ENCODE assay signal across 20 mouse cellular contexts in the genomic region with DNA sequence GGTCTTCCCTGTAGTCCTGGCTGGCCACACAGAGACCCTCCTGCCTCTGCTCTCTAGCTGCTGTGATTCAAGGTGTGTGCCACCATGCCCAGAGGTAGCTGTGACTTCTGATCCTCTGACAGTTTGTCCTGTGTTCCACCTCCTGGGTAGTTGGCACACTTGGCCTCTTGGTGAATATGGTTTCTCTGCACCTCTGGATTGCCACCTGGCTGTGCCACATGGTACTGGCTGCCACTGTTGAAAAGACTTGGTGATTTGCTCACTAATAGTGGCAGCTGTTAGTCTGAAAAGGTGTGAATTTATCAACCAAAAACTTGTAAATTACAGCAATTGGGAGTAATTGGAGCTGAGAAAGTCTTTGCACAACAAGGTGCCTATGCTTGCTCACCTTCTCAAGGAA. TPM values are rescaled to one million over a fixed set of nuclear protein-coding genes. Genes with fewer than 3 reads are reported as not detected.
A peak's percentile ranks its signal among the peaks of the same experiment; 100 is the strongest.
DNase-seq lines count a peak whose midpoint lies in the region; TF ChIP-seq lines count a peak whose summit lies in the region.
"Had no signal": no experiment of that assay in that cellular context is flagged by ENCODE, and none has a peak within 500 bp of the region (broad histone marks: within the 10 kb centered on the region; RNA-seq: fewer than 3 reads in every experiment).

No protein-coding gene starts in this region.

- H3K36me3 ChIP-seq in thymus, adult 2 months (ENCODE audit: control insufficient read depth, insufficient read depth, low read length), result peaks cover 29% of the 10 kb centered on the region
- H3K36me3 ChIP-seq in splenic B cell, adult 2 months (ENCODE audit: control insufficient read depth, insufficient read depth, low read length, poor library complexity, severe bottlenecking), result peaks cover 1% of the 10 kb centered on the region; the same call in 1 of the 2 replicates

- peaks cover 21% of the 10 kb centered on the region for H3K4me1 ChIP-seq in thymus, adult 2 months (replicated peaks; ENCODE audit: control insufficient read depth, insufficient read depth, low read length)
- H3K4me1 ChIP-seq: heart, embryonic 13.5 days; hindbrain, embryonic 10.5 days; limb, embryonic 13.5 days; neural tube, embryonic 13.5 days had no signal

- TF ChIP-seq CTCF in gastrocnemius, adult 2 months (IDR thresholded peaks at IDR 0.05), result 0 out of 2 replicates have a peak, but pooled peaks have one; percentile 3
- TF ChIP-seq CTCF in left cerebral cortex, adult 2 months (IDR thresholded peaks at IDR 0.05), result peak; percentile 1; the same call in 1 of the 2 replicates
- TF ChIP-seq CTCF in thymus, adult 2 months (IDR thresholded peaks at IDR 0.05; ENCODE audit: borderline replicate concordance, control insufficient read depth, extremely low read depth, insufficient read depth, low read length, poor library complexity), result no peak

- no peak for TF ChIP-seq POLR2A in thymus, adult 2 months (IDR thresholded peaks at IDR 0.05; ENCODE audit: control insufficient read depth, extremely low read depth, insufficient read depth, low read length, poor library complexity)

- intact Hi-C loops in gastrocnemius, adult 2 months (cut with DNase I), result no loop called here
- intact Hi-C loops in left cerebral cortex, adult 2 months (cut with DNase I), result no loop called here

- no peaks in the 10 kb centered on the region for H3K27me3 ChIP-seq in thymus, adult 2 months (ENCODE audit: control insufficient read depth, insufficient read depth, low read length)
- no peaks in the 10 kb centered on the region for H3K27me3 ChIP-seq in splenic B cell, adult 2 months (ENCODE audit: control insufficient read depth, insufficient read depth, low read length, poor library complexity, severe bottlenecking)
- H3K27me3 ChIP-seq: heart, embryonic 13.5 days; limb, embryonic 13.5 days; neural tube, embryonic 13.5 days had no signal

- DNase-seq in gastrocnemius, adult 2 months, result no peak
- no peak for DNase-seq in gastrocnemius, postnatal 25 days
- no peak for DNase-seq in left cerebral cortex, adult 2 months (ENCODE audit: extremely low spot score in 1 of 2, low spot score in 2 of 2)
- DNase-seq in left cerebral cortex, adult 18-20 months (ENCODE audit: low spot score in 2 of 2), result no peak
- DNase-seq in thymus, adult 2 months, result no peak
- DNase-seq in thymus, postnatal 0 days (ENCODE audit: low spot score), result no peak
- DNase-seq in splenic B cell, adult 2 months (ENCODE audit: low read depth, low spot score), result peak; percentile 14
- no peak for DNase-seq in urinary bladder, postnatal 36 days (ENCODE audit: low spot score in 2 of 2)
- DNase-seq: adrenal gland, postnatal 25 days; cerebellum, adult 9-10 months; kidney, postnatal 14 days; lung, postnatal 10 days had no signal

- H3K27ac ChIP-seq in gastrocnemius, adult 2 months, result no peak overlapping the region
- H3K27ac ChIP-seq in left cerebral cortex, adult 2 months, result no peak overlapping the region
- H3K27ac ChIP-seq in thymus, adult 2 months (ENCODE audit: control insufficient read depth, insufficient read depth, low read length), result peak overlapping the region; percentile 76
- H3K27ac ChIP-seq: heart, embryonic 13.5 days; hindbrain, embryonic 10.5 days; limb, embryonic 13.5 days; neural tube, embryonic 13.5 days had no signal

- H3K4me3 ChIP-seq in gastrocnemius, adult 2 months, result no peak overlapping the region
- H3K4me3 ChIP-seq in left cerebral cortex, adult 2 months, result no peak overlapping the region
- no peak overlapping the region for H3K4me3 ChIP-seq in thymus, adult 2 months (ENCODE audit: control insufficient read depth, insufficient read depth, low read length)
- H3K4me3 ChIP-seq: heart, embryonic 13.5 days; hindbrain, embryonic 10.5 days; limb, embryonic 13.5 days; neural tube, embryonic 13.5 days had no signal

RNA-seq across cellular contexts. Expression of a gene that starts 23.7 kb away (rescaled TPM):
- total RNA-seq in gastrocnemius, adult 2 months (2021), result 1 to 10 TPM; 4.8 to 5.0 TPM
- 1 to 10 TPM; 3.9 to 5.0 TPM for total RNA-seq in gastrocnemius, postnatal 25 days (2021)
- total RNA-seq in left cerebral cortex, adult 2 months (2021), result 1 to 10 TPM; 7.5 to 9.2 TPM
- 1 to 10 TPM; 6.5 to 7.2 TPM for total RNA-seq in left cerebral cortex, adult 18-20 months (2021)
- polyA plus RNA-seq in thymus, adult 2 months (2012; rRNA removed), result 10.0 and 10.5 TPM in 2 replicates
- 15.7 and 17.5 TPM in 2 replicates for polyA plus RNA-seq in thymus, postnatal 0 days (2015; fragmentation: Nextera tagmentation; extraction: Ambion mirVana)

RNA-seq across cellular contexts. Expression of a gene that starts 23.7 kb away (rescaled TPM):
- 10 to 100 TPM; 13.4 to 13.5 TPM for total RNA-seq in gastrocnemius, adult 2 months (2021)
- total RNA-seq in gastrocnemius, postnatal 25 days (2021), result 10 to 100 TPM; 13.7 to 14.1 TPM
- total RNA-seq in left cerebral cortex, adult 2 months (2021), result 10 to 100 TPM; 35.0 to 35.7 TPM
- 10 to 100 TPM; 32.4 to 36.1 TPM for total RNA-seq in left cerebral cortex, adult 18-20 months (2021)
- 15.3 and 20.6 TPM in 2 replicates for polyA plus RNA-seq in thymus, adult 2 months (2012; rRNA removed)
- 7.0 and 7.8 TPM in 2 replicates for polyA plus RNA-seq in thymus, postnatal 0 days (2015; fragmentation: Nextera tagmentation; extraction: Ambion mirVana)

RNA-seq across cellular contexts. Expression of a gene that starts 52.6 kb away (rescaled TPM):
- not detected for total RNA-seq in gastrocnemius, adult 2 months (2021)
- total RNA-seq in gastrocnemius, postnatal 25 days (2021), result not detected
- not detected for total RNA-seq in left cerebral cortex, adult 2 months (2021)
- not detected for total RNA-seq in left cerebral cortex, adult 18-20 months (2021)
- 0.13 and 0.14 TPM in 2 replicates for polyA plus RNA-seq in thymus, adult 2 months (2012; rRNA removed)
- polyA plus RNA-seq in thymus, postnatal 0 days (2015; fragmentation: Nextera tagmentation; extraction: Ambion mirVana), result not detected in 2 replicates
- total RNA-seq: adrenal gland, postnatal 25 days; granulocyte monocyte progenitor cell, adult 5-6 weeks; left cerebral cortex, postnatal 10 days; megakaryocyte-erythroid progenitor cell, adult 5-6 weeks had no signal
- polyA plus RNA-seq: heart, embryonic 13.5 days; intestine, embryonic 14.5 days had no signal
